Mouse (Mus musculus) liver, embryonic 13.5 days (tissue): Measurements from ENCODE around the gene Lrrc47. TPM values are rescaled to one million over a fixed set of nuclear protein-coding genes. Genes with fewer than 3 reads are reported as not detected.
A peak's percentile ranks its signal among the peaks of the same experiment; 100 is the strongest.

Experiments used
- ATAC-seq: fragments of 200-750 bp; cut with Nextera tagmentation; 2 replicates; pipeline ENCODE4 v1.8.0; 2017; ENCODE audit warnings: low read depth, mild to moderate bottlenecking, moderate number of reproducible peaks, moderate library complexity
- DNase-seq: peaks from one replicate; pipeline ENCODE4 v3.0.0; 2022
- H3K27ac ChIP-seq: fragments of 300-500 bp; sonication (generic); 2 replicates; pipeline ENCODE4 v1.5.1; 2015; ENCODE audit warnings: moderate library complexity, mild to moderate bottlenecking, inconsistent platforms
- H3K27me3 ChIP-seq: fragments of 300-500 bp; sonication (generic); 2 replicates; pipeline ENCODE4 v1.6.1; 2015; ENCODE audit warnings: mild to moderate bottlenecking, inconsistent platforms
- H3K36me3 ChIP-seq: fragments of 300-500 bp; sonication (generic); 2 replicates; pipeline ENCODE4 v1.6.1; 2015; ENCODE audit warnings: mild to moderate bottlenecking, inconsistent platforms
- H3K4me1 ChIP-seq: fragments of 300-500 bp; sonication (generic); replicated peaks from 2 replicates; pipeline ENCODE4 v1.6.1; 2015; ENCODE audit warnings: inconsistent platforms
- H3K4me2 ChIP-seq: fragments of 300-500 bp; sonication (generic); 2 replicates; pipeline ENCODE4 v1.6.1; 2015; ENCODE audit warnings: inconsistent platforms, mild to moderate bottlenecking, moderate library complexity
- H3K4me3 ChIP-seq: fragments of 300-500 bp; sonication (generic); replicated peaks from 2 replicates; pipeline ENCODE4 v1.5.1; 2015; ENCODE audit warnings: mild to moderate bottlenecking, inconsistent platforms
- H3K9ac ChIP-seq: fragments of 300-500 bp; sonication (generic); 2 replicates; pipeline ENCODE4 v1.6.1; 2015; ENCODE audit warnings: mild to moderate bottlenecking, inconsistent platforms
- H3K9me3 ChIP-seq: fragments of 300-500 bp; sonication (generic); replicated peaks from 2 replicates; pipeline ENCODE4 v1.6.1; 2016; ENCODE audit warnings: inconsistent platforms
- WGBS: fragments of 180-500 bp; shearing (Covaris S2); methylation state at CpG from one replicate; pipeline ENCODE4 v1.1.7; 2015; ENCODE audit not compliant: insufficient replicate concordance; 5-methylcytosine and 5-hydroxymethylcytosine counted together
- polyA plus RNA-seq: library from polyadenylated mRNA; unstranded; fragments of >200 nt; fragmentation: Nextera tagmentation; extraction: Ambion mirVana; gene quantifications from 2 replicates; pipeline ENCODE4 v1.2.1, GENCODE M21; 2015

Lrrc47 gene
- polyA plus RNA-seq, 1 experiment from 2014 or later = 19.1 TPM

GRCm38 (mm10) chr4:154055482-154055881 is 44.0 kb downstream of the Lrrc47 start:
- DNase-seq (no peak), ATAC-seq (no peak)
- 73% methylated on average over 7 of the region's 7 CpGs for WGBS
- Histone ChIP-seq H3K27ac (no peak overlapping the region), H3K9ac (no peak overlapping the region), H3K9me3 (no peaks in the 10 kb centered on the region), H3K4me2 (no peak overlapping the region), H3K27me3 (no peaks in the 10 kb centered on the region), H3K36me3 (no peaks in the 10 kb centered on the region), H3K4me3 (no peak overlapping the region), H3K4me1 (no peaks in the 10 kb centered on the region)

- no peak overlapping the region for H3K4me2 ChIP-seq
- no peaks in the 10 kb centered on the region for H3K36me3 ChIP-seq
- no peak for DNase-seq
- 47% methylated on average over 2 of the region's 2 CpGs for WGBS
- H3K9ac ChIP-seq = no peak overlapping the region
- H3K4me3 ChIP-seq = no peak overlapping the region
- no peak overlapping the region for H3K27ac ChIP-seq
- H3K9me3 ChIP-seq = no peaks in the 10 kb centered on the region
- no peaks in the 10 kb centered on the region for H3K4me1 ChIP-seq
- ATAC-seq = no peak
- H3K27me3 ChIP-seq = no peaks in the 10 kb centered on the region
Measured at GRCm38 (mm10) chr4:154056046-154056445, 44.5 kb downstream of the Lrrc47 start.

- no peak overlapping the region for H3K27ac ChIP-seq
- DNase-seq (no peak), ATAC-seq (no peak)
- 42% methylated on average over 2 of the region's 2 CpGs for WGBS
- no peak overlapping the region for H3K4me3 ChIP-seq
- H3K4me2 ChIP-seq = no peak overlapping the region
- no peak overlapping the region for H3K9ac ChIP-seq
- H3K27me3 ChIP-seq = 0 out of 2 replicates have a peak, but pooled peaks cover 4% of the 10 kb centered on the region
- no peaks in the 10 kb centered on the region for H3K4me1 ChIP-seq
- no peaks in the 10 kb centered on the region for H3K9me3 ChIP-seq
- no peaks in the 10 kb centered on the region for H3K36me3 ChIP-seq
Measured at GRCm38 (mm10) chr4:154056661-154057060, 45.1 kb downstream of the Lrrc47 start.

- ATAC-seq (no peak), DNase-seq (no peak)
- Histone ChIP-seq H3K27me3 (0 out of 2 replicates have a peak, but pooled peaks cover 4% of the 10 kb centered on the region), H3K9ac (no peak overlapping the region), H3K4me1 (no peaks in the 10 kb centered on the region), H3K4me3 (no peak overlapping the region), H3K27ac (no peak overlapping the region), H3K36me3 (no peaks in the 10 kb centered on the region), H3K9me3 (no peaks in the 10 kb centered on the region), H3K4me2 (no peak overlapping the region)
- 41% methylated on average over 4 of the region's 4 CpGs for WGBS
Measured at GRCm38 (mm10) chr4:154057696-154058095, 46.2 kb downstream of the Lrrc47 start.

- no peaks in the 10 kb centered on the region for H3K9me3 ChIP-seq
- H3K4me1 ChIP-seq = no peaks in the 10 kb centered on the region
- H3K27me3 ChIP-seq = 0 out of 2 replicates have a peak, but pooled peaks cover 13% of the 10 kb centered on the region
- WGBS = 49% methylated on average over 14 of the region's 14 CpGs
- no peak overlapping the region for H3K4me2 ChIP-seq
- H3K36me3 ChIP-seq = no peaks in the 10 kb centered on the region
- H3K27ac ChIP-seq = no peak overlapping the region
- no peak overlapping the region for H3K4me3 ChIP-seq
- peak; percentile 35 for ATAC-seq
- no peak overlapping the region for H3K9ac ChIP-seq
- DNase-seq = no peak
Measured at GRCm38 (mm10) chr4:154064827-154065773, 53.6 kb downstream of the Lrrc47 start.

GRCm38 (mm10) chr4:154070896-154071295 is 59.4 kb downstream of the Lrrc47 start:
- ATAC-seq (peak; percentile 19; the same call in 1 of the 2 replicates), DNase-seq (peak; percentile 21)
- WGBS = under 1% methylated on average over 5 of the region's 5 CpGs

More at GRCm38 (mm10) chr4:154070896-154071295, 59.4 kb downstream of the Lrrc47 start:
- Histone ChIP-seq H3K4me2 (no peak overlapping the region), H3K4me3 (no peak overlapping the region), H3K27me3 (peaks cover 37% of the 10 kb centered on the region), H3K36me3 (no peaks in the 10 kb centered on the region), H3K9ac (no peak overlapping the region), H3K4me1 (no peaks in the 10 kb centered on the region), H3K9me3 (no peaks in the 10 kb centered on the region), H3K27ac (no peak overlapping the region)

Other genes starting within 250 kb of the Lrrc47 start
- gene A430005L14Rik, start 54.5 kb upstream of the Lrrc47 start, polyA plus RNA-seq = 67.8 and 70.3 TPM in 2 replicates
- gene Dffb, start 36.6 kb upstream of the Lrrc47 start, polyA plus RNA-seq = 11.0 and 11.1 TPM in 2 replicates
- gene Cep104, start 36.5 kb upstream of the Lrrc47 start, polyA plus RNA-seq = 6.3 and 8.7 TPM in 2 replicates
- gene Smim1, start 14.5 kb downstream of the Lrrc47 start, polyA plus RNA-seq = 327 and 398 TPM in 2 replicates
- 0.07 TPM in 1 of 2 replicates, not detected in the other for gene Ccdc27, start 30.9 kb downstream of the Lrrc47 start, polyA plus RNA-seq
- 0.17 TPM in 1 of 2 replicates, not detected in the other for gene Trp73, start 128.5 kb downstream of the Lrrc47 start, polyA plus RNA-seq
- gene Wrap73, start 130.6 kb downstream of the Lrrc47 start, polyA plus RNA-seq = 26.9 and 29.9 TPM in 2 replicates
- 138 and 145 TPM in 2 replicates for gene Tprgl, start 148.9 kb downstream of the Lrrc47 start, polyA plus RNA-seq
- gene Megf6, start 159.0 kb downstream of the Lrrc47 start, polyA plus RNA-seq = 1.5 and 1.6 TPM in 2 replicates